Mouse (Mus musculus): ENCODE measurements around the gene Tnfrsf25.

Tnfrsf25 gene

DNA sequence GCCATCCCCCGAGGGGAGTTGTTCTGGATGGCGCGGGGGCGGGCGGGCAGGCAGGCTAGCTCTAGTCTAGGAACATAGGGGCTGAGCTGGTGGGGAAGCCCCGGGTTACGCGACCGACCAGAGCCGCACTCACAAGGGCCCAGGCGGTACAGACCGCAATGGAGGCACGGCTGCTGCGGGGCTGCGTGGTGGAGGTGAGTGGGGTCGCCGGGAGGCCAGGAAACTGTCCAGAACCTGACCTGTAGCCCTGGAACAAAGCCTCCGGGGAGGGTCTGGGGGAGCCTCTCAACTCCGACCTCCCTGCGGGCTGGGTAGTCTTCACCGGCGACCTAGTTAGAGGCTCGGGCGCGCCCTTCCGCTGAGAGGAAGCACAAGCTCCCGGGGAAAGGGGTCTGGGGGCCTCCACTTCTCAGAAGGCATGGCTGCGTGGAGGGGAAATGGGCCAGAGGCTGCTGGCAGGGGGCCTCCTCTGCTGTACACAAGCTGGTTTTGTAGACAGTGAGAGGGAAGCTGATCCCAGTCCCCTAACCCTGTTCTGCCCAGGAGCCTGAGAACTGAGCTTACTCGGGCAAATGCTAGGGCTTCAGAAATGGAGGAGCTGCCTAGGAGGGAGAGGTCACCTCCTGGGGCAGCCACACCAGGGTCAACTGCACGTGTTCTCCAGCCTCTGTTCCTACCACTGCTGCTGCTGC, at the start of gene Tnfrsf25:
TSS of gene Tnfrsf25 (plus strand) at position 14 of the 692 bp plus-strand sequence.
- no peak for DNase-seq (ENCODE audit: low read depth, low spot score)

DNA sequence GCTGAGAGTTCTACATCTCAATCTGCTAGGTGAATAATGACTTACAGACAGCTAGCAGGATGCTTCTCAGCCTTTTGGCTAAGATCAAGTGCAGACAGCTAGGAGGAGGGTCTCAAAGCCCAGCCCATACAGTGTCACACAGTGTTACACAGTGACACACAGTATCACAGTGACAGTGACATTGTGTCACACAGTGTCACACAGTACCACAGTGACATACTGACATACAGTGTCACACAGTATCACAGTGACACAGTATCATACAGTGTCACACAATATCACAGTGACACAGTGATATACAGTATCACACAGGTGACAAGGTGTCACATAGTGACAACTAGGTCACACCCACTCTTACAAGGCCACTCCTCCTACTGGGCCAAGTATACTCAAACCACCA, 48.5 kb upstream of the Tnfrsf25 start:
- DNase-seq (ENCODE audit: low read depth, low spot score) = no peak

DNA sequence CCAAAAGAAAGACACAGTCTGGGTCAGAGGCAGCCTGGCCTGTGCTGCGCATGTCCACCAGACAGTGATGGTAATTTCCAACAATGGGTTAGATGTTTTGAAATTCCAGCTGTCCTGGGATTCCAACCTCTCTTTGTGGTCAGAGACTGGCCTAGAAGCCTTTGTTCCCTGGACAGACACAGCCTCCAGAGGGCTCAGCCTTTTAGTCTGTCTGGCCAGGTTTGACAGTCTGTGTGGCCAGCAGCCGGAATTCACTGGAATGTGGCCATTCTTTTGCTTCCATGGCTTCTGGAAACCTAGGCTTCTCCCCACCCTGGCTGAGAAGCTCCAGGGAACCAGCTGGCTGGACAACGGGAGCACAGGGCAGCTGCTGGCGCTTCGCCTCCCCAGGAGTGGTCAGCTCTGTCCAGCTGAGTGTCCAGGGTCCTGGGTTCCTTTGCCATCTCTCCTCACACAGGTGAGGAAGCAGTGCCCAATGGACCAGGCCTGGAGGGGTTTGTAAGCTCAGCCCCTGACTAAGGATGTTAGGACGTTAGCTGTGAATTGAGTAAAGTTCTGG, 47.5 kb upstream of the Tnfrsf25 start:
- DNase-seq (ENCODE audit: low read depth, low spot score) = no peak

DNA sequence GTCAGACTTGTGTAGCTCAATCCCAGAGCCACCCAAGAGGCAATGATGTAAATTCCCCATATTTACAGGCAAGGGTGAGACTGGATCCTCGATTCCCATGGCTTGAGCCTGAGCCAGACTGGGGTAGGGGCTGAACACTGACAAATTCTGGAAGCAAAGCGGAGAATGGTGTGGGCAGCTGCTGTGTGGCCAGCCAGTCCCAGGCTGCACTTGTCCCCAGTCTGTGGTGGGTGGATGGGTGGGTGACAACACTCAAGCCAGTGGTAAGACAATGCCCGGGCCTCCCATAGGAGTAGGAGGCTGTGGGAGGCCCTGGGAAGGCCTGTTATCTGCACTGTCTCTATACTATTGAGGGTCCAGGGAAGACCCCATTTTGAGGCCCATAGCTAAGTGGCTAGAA, 46.5 kb upstream of the Tnfrsf25 start:
- no peak for DNase-seq (ENCODE audit: low read depth, low spot score)

DNA sequence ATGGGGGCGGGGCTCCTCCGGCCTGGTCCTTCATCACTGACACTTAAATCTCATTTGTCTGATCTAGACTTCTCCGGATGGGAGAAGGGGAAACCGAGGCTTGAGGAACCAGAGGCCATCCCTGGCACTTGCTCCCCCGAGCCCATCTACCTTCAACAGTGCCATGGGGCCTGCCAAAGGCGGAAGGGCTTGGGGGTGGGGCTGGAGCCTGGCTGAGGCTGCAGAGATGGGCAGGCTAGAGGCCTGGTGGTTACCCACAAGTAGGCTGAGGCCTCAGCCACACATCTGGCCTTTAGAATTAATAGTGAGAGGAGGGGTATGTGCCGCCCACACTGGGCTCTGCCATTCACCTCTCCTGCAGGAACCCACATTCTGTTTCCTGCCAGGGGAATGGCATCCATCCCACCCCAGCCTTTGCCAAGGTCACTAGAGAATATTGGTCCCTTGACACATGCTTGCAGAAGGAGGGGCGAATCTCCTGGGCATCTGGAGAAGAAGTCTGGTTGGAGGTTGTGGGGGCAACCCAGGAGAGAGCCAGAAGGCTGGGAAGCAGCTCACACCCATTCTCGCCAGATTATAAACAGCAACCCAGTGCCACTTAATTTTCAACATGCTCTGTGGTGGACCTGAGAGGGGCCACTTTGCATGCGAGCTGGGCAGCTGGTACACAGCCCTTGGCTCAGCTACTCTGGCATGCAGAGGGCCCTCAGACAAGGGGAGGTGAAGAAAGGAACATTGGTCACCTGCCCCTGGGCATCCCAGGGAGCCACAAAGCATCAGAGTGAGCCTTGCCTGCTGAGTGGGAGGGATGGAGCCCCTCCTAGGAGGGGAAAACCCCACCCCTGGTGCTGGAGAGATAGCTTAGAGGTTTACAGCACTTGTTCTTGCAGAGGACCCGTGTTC, 45.0 kb upstream of the Tnfrsf25 start:
- DNase-seq (ENCODE audit: low read depth, low spot score) = no peak

DNA sequence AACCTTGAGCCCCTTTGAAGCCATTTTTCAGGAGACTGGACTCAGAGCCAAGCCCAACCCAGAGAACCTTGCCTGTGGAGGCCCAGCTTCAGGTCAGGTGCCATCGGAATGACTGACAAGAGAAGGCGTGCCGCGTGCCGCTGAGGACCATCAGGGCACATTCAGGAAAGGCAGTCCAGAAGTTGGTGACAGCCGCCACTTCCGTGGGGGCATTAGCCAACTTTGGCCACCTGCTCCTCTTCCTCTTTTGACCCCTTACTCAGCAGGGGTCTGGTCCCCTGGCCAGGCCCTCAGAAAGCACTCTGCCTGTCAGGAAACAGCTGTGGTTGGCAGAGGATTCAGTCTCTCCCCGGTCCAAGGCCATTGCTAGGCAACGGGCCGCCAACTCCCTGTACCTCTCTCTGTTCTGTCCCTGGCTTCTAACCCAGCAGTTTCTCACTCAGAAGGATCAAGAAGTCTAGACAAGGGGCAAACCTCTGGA, 43.6 kb upstream of the Tnfrsf25 start, which contains the start of gene Plekhg5:
TSS of gene Plekhg5 (plus strand) at position 378 of the 481 bp plus-strand sequence.
- no peak for DNase-seq (ENCODE audit: low read depth, low spot score)

DNA sequence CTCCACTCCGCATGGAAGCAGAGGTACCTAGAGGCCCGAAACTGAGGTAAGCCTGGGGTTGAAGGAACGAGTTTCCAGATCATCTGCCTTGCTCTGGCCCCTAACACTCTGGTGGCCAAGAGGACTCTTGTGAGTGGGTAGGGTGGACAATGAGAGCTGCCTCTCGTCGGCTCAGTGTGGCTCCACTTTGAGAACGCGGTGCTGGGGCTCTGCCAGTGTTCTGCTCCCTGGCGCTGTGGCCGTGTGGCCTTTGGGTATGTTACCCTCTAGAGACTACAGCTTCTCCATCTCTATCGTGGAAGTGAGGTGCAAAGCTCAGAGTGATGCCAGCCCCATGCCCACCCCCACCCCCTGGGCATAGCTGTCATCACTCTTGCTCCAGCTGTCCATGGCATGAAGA, 43.1 kb upstream of the Tnfrsf25 start:
- no peak for DNase-seq (ENCODE audit: low read depth, low spot score)

DNA sequence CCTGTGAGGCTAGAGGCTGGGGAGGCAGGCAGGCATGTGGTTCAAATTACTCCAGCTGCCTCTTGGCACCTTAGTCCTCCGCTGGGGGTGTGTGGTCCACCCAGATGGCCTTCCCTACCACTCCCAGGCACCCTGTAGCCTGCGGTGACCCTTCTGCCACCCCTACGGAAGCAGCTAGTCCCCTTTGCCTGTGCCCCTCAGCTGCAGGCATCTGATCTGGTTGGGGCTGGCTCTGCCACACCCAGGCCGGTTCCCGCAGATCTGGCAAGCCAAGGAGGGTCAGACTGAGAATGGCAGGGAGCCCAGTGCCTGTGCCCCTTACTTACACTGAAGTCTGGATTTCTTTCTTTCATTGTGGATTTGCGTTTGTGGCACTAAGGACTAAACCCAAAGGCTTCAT, 42.0 kb upstream of the Tnfrsf25 start:
- DNase-seq (ENCODE audit: low read depth, low spot score) = no peak

DNA sequence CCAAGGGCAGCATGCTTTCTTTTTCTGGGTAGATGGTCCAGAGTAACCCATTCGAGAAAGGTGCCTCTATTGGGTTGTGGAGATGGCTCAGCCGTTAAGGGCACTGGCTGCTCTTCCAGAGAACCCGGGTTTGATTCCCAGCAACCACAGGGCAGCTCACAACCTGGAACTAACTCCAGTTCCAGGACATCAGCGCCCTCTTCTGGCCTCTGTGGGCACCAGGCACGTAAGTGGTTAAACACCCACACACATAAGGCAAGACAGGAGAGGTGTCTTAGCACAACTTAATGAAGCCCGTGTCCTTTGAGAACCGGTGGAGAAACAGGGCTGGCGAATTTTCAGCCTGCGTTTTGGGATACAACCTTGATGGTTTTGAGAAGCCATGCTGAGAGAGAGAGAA, 41.2 kb upstream of the Tnfrsf25 start:
- DNase-seq (ENCODE audit: low read depth, low spot score) = no peak

DNA sequence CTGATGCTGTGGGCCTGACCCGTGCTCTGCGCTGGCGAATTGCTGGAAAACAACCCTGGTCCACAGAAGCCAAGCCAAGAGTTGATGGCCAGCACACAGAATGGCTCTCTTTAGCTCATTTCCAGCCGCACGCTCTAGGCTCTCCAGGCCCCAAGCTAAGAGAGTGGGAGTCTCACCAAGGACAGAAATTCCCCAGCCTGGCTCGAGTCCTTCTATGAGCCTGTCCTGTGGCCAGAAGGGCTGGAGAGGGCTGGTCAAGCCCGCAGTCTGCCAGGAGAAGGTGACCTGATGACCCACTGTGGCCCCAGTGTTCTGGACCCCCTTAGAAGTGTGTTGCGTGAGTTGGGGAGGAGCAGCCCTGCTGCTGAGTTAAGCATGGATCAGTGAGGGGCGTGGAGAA, 38.5 kb upstream of the Tnfrsf25 start:
- DNase-seq (ENCODE audit: low read depth, low spot score) = no peak

DNA sequence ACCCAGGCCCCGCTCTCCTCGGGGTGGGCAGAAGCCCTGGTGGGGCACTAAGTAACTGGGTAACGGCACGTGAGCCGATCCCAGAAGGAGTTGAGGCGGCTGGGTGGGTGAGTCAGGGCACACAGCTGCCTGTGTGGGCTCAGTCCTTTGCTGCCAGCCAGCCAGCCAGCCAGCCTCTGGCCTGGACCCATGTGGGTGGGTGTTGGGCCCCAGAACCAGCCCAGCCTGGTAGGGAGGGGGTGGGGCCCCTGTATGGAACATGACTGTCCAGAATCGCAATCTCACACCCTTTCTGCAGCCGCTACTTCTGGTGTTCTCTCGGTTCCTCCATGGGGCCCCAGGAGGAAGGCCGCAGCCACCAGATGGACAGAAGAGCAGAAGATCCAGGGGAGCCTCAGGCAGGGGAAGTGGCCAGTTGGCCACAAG, 37.6 kb upstream of the Tnfrsf25 start:
- no peak for DNase-seq (ENCODE audit: low read depth, low spot score)

DNA sequence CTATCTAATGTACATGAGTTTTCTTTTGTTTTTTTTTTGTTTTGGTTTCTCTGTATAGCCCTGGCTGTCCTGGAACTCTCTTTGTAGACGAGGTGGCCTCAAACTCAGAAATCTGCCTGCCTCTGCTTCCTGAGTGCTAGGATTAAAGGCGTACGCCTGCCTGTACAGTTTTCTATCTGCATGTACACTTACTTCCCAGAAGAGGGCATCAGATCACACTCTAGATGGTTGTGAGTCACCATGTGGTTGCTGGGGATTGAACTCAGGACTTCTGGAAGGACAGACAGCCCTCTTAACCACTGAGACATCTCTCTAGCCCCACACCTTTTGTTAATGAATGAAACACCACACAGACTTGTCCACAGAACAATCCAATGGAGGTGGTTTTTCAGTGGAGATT, 36.5 kb upstream of the Tnfrsf25 start:
- no peak for DNase-seq (ENCODE audit: low read depth, low spot score)

DNA sequence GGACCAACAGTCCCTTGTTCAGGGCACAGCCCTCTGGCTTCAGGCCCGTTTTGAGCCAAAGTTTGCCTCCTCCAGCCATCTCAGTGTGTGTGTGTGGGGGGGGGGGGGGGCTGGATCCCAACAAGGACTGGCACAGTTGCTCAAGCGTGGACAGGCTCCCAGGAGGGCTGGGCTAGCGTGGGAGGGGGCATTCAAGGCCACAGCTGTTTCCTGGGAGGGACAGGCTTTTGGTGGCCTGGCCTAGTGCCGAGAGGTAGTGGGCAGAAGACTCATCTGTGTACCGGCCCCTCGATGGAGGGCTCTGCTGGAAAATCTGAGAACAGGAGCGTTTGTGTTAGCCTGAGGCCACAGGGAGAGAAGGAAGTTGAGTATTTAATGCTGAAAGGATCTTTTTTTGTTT, 35.8 kb upstream of the Tnfrsf25 start:
- no peak for DNase-seq (ENCODE audit: low read depth, low spot score)

DNA sequence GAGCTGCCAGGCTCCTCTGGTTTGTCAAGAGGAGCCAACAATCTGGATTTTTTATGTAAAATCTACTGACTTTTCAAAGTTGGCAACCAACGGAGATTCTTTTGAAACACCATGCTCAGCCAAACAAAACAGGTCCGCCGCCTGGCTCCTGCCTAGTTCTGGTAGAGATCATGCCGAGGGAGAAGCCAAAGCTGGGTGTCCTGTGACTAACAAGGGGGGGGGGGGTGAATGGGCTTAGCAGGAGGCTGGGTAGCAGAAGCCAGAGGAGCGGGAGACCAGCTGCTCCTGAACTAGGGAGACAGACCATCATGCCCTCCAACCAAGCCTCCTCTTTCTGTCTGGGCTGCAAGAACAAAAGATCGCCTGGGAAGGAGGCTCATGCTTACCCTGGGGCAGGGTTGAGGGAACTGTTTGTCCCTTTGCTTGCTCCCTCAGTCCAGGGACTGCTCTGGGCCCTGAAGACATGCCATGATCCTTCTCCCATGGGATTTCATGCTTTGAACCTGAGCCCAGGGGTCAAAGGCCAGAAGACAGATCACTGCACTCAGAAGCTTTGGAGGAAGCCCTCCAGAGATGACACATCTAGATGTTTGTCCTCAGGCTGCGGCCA, 32.0 kb upstream of the Tnfrsf25 start:
- DNase-seq (ENCODE audit: low read depth, low spot score) = no peak

DNA sequence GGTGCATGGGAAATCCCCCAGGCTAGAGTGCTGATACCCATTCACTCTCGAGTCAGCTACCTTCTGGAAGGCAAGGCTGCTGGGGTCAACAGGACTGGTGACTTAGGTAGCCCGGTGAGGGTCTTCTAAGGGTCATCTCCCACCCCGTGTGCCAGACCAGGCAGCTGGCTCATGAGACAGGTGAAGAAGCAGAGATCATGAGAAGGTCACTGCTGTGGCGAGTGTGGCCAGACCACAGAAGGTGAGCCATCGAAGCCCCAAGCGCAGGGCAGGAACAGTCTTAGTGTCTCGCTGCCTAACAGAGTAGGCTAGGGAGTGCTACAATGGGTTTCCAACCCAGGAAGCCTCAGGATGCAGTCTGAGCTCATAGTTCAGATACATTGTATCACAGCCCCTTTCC, 31.1 kb upstream of the Tnfrsf25 start:
- no peak for DNase-seq (ENCODE audit: low read depth, low spot score)

DNA sequence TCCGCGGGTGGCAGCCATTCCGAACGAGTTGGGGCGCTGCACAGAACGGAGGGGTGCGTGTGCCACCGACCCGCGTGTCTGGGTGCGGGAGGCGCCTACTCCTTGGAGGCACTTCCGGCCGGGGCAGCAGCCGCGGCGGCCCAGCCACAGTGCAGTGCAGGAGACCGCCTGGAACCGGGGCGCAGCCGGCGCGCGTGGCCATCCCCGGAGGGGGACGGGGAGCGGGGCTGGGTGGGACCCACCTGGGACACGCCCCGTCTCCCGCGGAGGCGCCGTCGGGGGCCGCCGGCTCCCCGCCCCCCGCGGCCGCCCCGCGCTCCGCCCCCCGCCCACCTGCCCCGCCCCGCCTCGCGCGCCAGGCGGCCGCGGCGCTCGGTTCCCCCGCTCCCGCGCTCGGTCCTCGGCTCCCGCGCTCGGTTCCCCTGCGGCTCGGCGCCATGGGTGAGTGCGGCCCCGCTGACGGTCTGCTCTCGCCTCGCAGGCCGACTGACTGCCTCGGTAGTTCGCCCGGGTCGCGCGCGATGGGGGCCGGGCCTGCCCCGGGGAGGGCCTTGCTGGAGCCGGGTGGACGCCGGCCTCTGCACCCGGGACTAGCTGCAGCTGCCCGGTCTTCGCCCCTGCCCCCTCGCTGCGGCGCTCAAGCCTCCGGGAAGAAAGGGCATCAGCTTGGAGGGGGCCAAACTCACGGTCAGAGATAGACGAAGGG, 29.1 kb upstream of the Tnfrsf25 start:
- no peak for DNase-seq (ENCODE audit: low read depth, low spot score)

DNA sequence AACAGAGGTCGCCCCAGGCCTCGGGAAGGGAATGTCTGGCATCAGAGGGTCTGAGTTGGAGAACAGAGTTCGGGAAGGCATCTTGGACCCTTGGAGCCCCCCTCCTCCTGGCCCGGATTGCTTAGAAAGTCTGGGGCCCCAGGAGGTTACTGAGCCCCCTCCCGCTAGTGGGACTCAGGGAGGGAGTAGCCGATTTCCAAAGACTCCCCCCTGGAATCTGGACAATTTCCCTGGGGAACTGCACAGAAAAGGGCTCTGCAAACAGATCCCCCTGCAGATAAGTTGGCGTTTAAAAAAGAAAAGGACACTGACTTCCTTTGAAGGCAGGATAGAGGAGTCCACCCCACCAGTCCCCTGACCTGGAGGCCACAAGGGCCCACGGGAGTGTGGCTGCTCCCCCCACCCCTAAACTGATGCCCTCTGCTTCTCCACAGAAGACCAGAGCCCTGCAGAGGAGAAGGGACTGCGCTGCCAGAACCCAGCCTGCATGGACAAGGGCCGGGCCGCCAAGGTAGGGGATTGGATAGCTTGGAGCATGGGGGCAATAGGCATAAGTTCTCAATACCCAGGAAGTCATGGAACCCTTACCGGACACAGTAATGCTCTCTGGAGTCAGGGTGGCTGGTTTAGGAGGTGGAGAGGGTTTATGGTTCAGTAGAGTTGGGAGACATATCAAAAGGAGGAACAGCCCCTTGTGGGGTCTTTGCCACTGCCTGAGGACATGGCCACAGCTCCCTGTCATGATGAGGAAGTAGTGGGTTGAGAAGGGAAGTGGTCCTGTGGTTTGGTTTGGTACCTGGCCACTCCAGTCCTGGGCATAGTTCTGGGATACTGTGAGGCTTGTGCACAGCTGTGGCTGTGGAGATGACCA, 28.3 kb upstream of the Tnfrsf25 start:
- DNase-seq (ENCODE audit: low read depth, low spot score) = no peak

DNA sequence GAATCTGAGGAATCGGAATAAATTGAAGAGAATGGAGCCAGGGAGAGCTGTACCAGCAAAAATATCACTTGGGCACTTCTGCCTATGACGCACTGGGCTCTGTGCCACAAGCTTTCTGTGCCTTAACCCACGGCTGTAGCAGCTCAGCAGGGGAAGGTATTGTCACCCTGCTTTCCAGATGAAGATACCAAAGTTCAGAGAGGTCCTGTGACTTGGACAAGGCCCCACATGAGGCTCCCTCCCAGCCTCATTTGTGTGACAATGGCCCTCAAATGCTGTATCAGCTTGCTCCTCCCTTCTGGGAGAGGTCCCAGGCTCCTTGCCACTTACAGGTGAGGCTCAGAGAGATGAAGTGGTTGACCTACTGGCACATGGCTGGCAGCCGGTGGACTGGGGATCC, 27.6 kb upstream of the Tnfrsf25 start:
- DNase-seq (ENCODE audit: low read depth, low spot score) = no peak

DNA sequence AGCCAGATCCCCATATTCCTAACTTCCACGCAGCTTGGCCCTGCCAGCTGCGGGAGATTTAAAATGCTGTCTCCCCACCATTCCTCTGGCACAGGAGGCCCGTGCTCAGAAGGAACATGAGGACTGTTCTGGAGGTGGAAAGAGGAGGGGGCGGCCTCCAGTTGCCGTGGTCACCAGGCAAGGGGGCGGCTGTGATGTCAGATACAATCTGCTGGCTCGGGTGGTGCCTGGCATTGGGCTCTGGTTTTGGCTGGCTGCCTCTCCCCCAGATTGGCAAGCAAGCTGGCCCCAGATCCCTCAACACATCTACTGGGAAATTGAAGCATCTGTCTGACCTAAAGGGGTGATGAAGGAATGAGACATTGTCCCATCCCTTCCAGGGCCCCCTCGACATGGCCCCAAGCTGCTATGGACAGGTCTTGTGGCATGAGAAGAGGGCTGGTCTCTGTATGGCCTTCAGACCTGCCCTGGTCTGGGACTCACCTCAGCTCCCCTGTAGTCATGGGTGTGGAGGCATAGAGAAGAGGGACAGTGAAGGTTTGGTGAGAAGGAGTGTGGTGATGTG, 27.1 kb upstream of the Tnfrsf25 start:
- peak; percentile 14 for DNase-seq (ENCODE audit: low read depth, low spot score)

DNA sequence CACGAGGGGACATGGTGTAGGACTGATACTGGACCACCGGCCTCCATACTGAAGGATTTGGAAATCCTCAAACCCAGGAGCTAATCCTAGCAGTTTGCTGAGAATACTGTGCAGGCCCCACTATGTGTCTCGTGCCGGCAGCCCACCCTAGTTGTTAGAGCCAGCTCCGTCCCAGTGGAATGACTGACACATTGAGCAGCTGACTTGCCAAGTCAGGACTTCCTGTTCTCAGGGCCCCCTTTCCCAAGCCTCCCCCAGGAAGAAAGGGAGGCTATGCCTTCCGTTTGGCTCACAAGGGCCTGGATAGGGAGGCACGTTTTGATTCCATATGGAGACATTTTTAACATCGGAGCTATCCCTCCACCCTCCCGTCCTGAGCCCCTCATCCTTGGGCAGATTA, 25.5 kb upstream of the Tnfrsf25 start:
- DNase-seq (ENCODE audit: low read depth, low spot score) = no peak

All from brain, embryonic 18.5 days (tissue).